Mouse (Mus musculus): ENCODE measurements around the gene Pck1.

The Pck1 gene

GRCm38 (mm10) chr2:173163380-173163779, 10.5 kb downstream of the Pck1 start:
- ChIA-PET POLR2A (no interaction called here), CTCF (interaction anchor here in 3 of 4 experiments (0.7 to 2.0 kb wide), 7 partner anchors 10 to 1333 kb away, joined by 3 to 8 read pairs (median 3); no protein-coding TSS in a partner anchor)

GRCm38 (mm10) chr2:173164358-173164757, 11.5 kb downstream of the Pck1 start:
- ChIA-PET CTCF (interaction anchor here (0.5 to 2.0 kb wide), 11 partner anchors 9 to 1750 kb away, joined by 3 to 8 read pairs (median 4); no protein-coding TSS in a partner anchor), POLR2A (interaction anchor here in 1 of 4 experiments (0.7 kb wide), 1 partner anchor 642 kb away, joined by 3 read pairs; no protein-coding TSS in a partner anchor)

- POLR2A ChIA-PET = interaction anchor here in 1 of 4 experiments (0.7 kb wide), 1 partner anchor 642 kb away, joined by 3 read pairs; no protein-coding TSS in a partner anchor
- CTCF ChIA-PET = interaction anchor here in 3 of 4 experiments (0.9 to 2.0 kb wide), 5 partner anchors 8 to 75 kb away, joined by 3 to 8 read pairs (median 4); no protein-coding TSS in a partner anchor
These were observed 12.1 kb downstream of the Pck1 start for GRCm38 (mm10) chr2:173164946-173165345.

DNA sequence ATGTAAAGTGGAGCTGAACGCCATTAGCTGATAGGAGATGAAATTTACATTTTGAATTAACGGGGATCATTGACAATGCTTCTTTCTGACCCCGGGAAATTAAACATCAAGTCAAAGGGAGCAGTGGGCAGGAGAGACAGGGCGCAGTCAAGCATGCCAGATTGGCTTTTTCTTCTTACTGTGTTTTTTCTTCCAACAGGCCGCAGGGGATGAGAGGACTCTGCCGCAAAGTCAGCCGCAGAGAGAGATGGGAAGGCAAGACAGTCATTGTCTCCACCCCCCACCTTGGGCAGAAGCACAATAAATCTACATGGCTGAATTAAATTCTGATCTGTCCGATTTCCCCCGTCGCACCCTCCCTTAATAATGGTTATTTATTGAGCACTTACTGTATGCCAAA, 12.5 kb downstream of the Pck1 start:
- POLR2A ChIA-PET = no interaction called here
- CTCF ChIA-PET = interaction anchor here in 2 of 4 experiments (1.2 to 2.0 kb wide), 2 partner anchors 8 to 75 kb away, joined by 5 to 8 read pairs; no protein-coding TSS in a partner anchor

DNA sequence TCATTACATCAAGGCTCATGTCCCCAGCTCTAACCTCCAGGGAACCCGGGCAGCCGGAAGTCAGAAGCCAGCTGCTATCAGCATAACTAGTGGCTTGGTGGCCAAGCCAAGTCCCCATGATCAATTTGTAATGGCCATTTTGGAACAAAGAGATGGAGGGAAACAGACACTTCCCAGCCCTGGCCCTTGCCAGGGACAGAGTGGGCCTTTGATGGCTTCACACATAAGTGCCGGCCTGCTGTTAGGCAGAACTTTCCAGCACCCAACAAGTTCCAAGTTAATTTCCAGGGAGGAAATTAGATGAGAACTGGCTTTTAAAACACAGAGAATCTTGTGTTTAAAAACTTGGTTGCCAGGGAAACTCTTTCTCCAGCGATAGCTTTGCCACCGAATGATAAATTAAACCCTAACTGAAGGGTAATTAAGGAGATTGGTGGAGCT, 15.6 kb downstream of the Pck1 start:
- POLR2A ChIA-PET = interaction anchor here in 1 of 4 experiments (0.8 kb wide), 1 partner anchor 8 kb away, joined by 3 read pairs; no protein-coding TSS in a partner anchor
- CTCF ChIA-PET = interaction anchor here in 1 of 4 experiments (0.5 to 1.8 kb wide), 2 partner anchors 9 to 12 kb away, joined by 3 to 6 read pairs; no protein-coding TSS in a partner anchor

GRCm38 (mm10) chr2:173170081-173170480, 17.2 kb downstream of the Pck1 start:
- CTCF ChIA-PET = interaction anchor here in 2 of 4 experiments (0.6 to 1.8 kb wide), 6 partner anchors 10 to 911 kb away, joined by 3 to 6 read pairs (median 4); no protein-coding TSS in a partner anchor

GRCm38 (mm10) chr2:173170715-173171114, 17.9 kb downstream of the Pck1 start:
- POLR2A ChIA-PET = interaction anchor here in 2 of 4 experiments (0.6 to 1.3 kb wide), 3 partner anchors 11 to 85 kb away, joined by 3 read pairs; no protein-coding TSS in a partner anchor
- CTCF ChIA-PET = interaction anchor here in 2 of 4 experiments (0.5 to 1.8 kb wide), 8 partner anchors 9 to 910 kb away, joined by 3 to 6 read pairs (median 4); no protein-coding TSS in a partner anchor

More at GRCm38 (mm10) chr2:173170081-173170480, 17.2 kb downstream of the Pck1 start:
- POLR2A ChIA-PET = interaction anchor here in 3 of 4 experiments (0.6 to 1.3 kb wide), 4 partner anchors 10 to 84 kb away, joined by 3 read pairs; no protein-coding TSS in a partner anchor

- CTCF ChIA-PET = interaction anchor here in 3 of 4 experiments (0.5 to 1.3 kb wide), 7 partner anchors 10 to 701 kb away, joined by 3 to 15 read pairs (median 3); no protein-coding TSS in a partner anchor
- POLR2A ChIA-PET = interaction anchor here in 2 of 4 experiments (0.6 to 1.3 kb wide), 2 partner anchors 58 to 661 kb away, joined by 3 to 6 read pairs; no protein-coding TSS in a partner anchor
These were observed 18.6 kb downstream of the Pck1 start for GRCm38 (mm10) chr2:173171470-173171869.

- CTCF ChIA-PET = interaction anchor here in 3 of 4 experiments (0.6 to 1.3 kb wide), 5 partner anchors 12 to 83 kb away, joined by 3 to 15 read pairs (median 4); no protein-coding TSS in a partner anchor
- POLR2A ChIA-PET = interaction anchor here in 3 of 4 experiments (0.6 to 2.3 kb wide), 3 partner anchors 13 to 661 kb away, joined by 3 to 10 read pairs (median 6); no protein-coding TSS in a partner anchor
These were observed 19.1 kb downstream of the Pck1 start for GRCm38 (mm10) chr2:173171956-173172355.

DNA sequence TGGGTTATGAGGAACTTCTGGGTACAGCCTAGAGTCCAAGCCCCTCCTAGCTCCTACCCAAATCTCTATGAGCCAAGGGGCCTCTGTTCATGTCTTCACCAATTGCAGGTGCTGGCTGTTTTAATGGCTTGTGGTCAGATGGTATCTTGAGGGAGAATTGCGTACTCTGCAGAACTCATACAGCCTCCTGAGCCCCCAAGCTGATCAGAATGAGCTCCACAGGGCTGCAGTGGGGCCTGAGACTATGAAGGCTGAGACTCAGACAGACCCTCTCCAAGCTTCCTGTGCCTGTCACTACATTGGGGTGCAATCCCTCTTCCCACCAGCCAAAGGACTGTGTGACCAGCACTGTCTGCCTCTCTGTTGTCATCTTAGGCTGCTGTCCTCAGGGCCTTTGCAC, 19.5 kb downstream of the Pck1 start:
- CTCF ChIA-PET = interaction anchor here in 3 of 4 experiments (0.6 to 1.8 kb wide), 8 partner anchors 8 to 504 kb away, joined by 3 to 8 read pairs (median 4); no protein-coding TSS in a partner anchor
- POLR2A ChIA-PET = interaction anchor here in 3 of 4 experiments (0.6 to 2.3 kb wide), 5 partner anchors 14 to 1147 kb away, joined by 3 to 10 read pairs (median 5); no protein-coding TSS in a partner anchor

- CTCF ChIA-PET = interaction anchor here in 3 of 4 experiments (0.6 to 3.6 kb wide), 10 partner anchors 9 to 505 kb away, joined by 3 to 19 read pairs (median 4); no protein-coding TSS in a partner anchor
- POLR2A ChIA-PET = interaction anchor here in 3 of 4 experiments (0.6 to 2.3 kb wide), 8 partner anchors 13 to 1146 kb away, joined by 3 to 10 read pairs (median 3); no protein-coding TSS in a partner anchor
These were observed 20.2 kb downstream of the Pck1 start for GRCm38 (mm10) chr2:173173008-173173407.

- CTCF ChIA-PET = interaction anchor here in 3 of 4 experiments (0.5 to 3.6 kb wide), 16 partner anchors 9 to 387 kb away, joined by 3 to 19 read pairs (median 3); no protein-coding TSS in a partner anchor
- POLR2A ChIA-PET = interaction anchor here in 3 of 4 experiments (0.5 to 2.3 kb wide), 11 partner anchors 9 to 986 kb away, joined by 3 to 10 read pairs (median 4); no protein-coding TSS in a partner anchor
These were observed 21.0 kb downstream of the Pck1 start for GRCm38 (mm10) chr2:173173521-173174511.

DNA sequence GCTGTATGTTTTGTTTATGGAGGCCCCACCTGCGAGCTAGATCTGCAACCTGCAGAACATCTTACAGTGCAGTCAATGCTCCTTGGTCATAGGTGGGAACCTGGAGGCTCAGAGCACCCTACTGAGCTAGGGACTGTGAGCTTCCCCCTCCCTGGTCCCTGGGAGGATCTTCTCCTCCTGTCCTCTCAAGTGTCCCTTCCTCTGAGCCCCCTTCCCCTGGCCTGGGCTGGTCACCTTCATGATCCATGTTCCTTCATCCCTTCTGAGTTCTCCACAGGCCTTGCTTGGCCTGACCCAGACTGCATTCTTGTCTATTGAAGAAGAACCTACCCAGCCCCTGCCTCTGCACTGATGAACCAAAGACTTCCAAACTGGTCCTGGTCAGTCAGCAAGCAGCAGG, 21.7 kb downstream of the Pck1 start:
- POLR2A ChIA-PET = interaction anchor here in 2 of 4 experiments (0.5 to 1.5 kb wide), 2 partner anchors 14 to 132 kb away, joined by 3 to 4 read pairs; no protein-coding TSS in a partner anchor
- CTCF ChIA-PET = interaction anchor here in 2 of 4 experiments (0.9 to 3.6 kb wide), 9 partner anchors 10 to 371 kb away, joined by 3 to 19 read pairs (median 3); no protein-coding TSS in a partner anchor

- POLR2A ChIA-PET = interaction anchor here in 2 of 4 experiments (0.7 to 1.5 kb wide), 3 partner anchors 13 to 91 kb away, joined by 3 to 4 read pairs (median 4); no protein-coding TSS in a partner anchor
- CTCF ChIA-PET = interaction anchor here in 3 of 4 experiments (0.5 to 3.6 kb wide), 12 partner anchors 10 to 246 kb away, joined by 3 to 19 read pairs (median 3); partner anchors contain the start of gene Zbp1 (in 1 of the 3)
These were observed 22.9 kb downstream of the Pck1 start for GRCm38 (mm10) chr2:173175703-173176102.

- CTCF ChIA-PET = interaction anchor here in 3 of 4 experiments (0.5 to 1.7 kb wide), 4 partner anchors 18 to 385 kb away, joined by 3 to 7 read pairs (median 4); partner anchors contain the start of gene Zbp1 (in 1 of the 3)
- POLR2A ChIA-PET = no interaction called here
These were observed 24.6 kb downstream of the Pck1 start for GRCm38 (mm10) chr2:173177481-173177880.

DNA sequence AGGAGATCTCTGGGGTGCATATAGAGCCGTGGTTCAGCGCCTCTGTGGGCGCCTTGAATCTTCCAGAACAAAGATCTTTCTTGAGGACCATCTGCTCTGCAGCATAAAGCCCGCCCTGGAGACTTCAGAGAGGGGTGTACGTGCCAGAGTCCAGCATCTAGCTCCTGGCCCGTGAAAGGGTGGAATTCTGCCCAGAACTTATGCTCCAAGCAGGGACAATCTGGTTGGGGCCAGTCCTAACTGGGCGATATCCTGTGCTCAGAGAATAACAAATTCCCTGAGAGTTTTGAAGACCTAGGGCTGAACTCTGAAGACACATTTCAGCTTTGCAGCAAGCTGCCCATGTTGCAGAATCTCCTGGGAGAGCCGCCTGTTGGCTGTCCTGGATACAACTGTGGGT, 25.1 kb downstream of the Pck1 start:
- ChIA-PET CTCF (interaction anchor here in 3 of 4 experiments (0.5 to 5.3 kb wide), 6 partner anchors 19 to 384 kb away, joined by 3 to 33 read pairs (median 4); partner anchors contain the start of gene Zbp1 (in 1 of the 3)), POLR2A (no interaction called here)

- POLR2A ChIA-PET = no interaction called here
- CTCF ChIA-PET = interaction anchor here in 2 of 4 experiments (0.5 to 5.3 kb wide), 3 partner anchors 71 to 1105 kb away, joined by 3 to 33 read pairs (median 4); partner anchors contain the start of gene Gnas (in 1 of the 2)
These were observed 26.2 kb downstream of the Pck1 start for GRCm38 (mm10) chr2:173179046-173179445.
